Mouse (Mus musculus): ENCODE results near the gene Gdpd4. TPM values are rescaled to one million over a fixed set of nuclear protein-coding genes. Genes with fewer than 3 reads are reported as not detected.

The Gdpd4 gene
- polyA plus RNA-seq, 1 experiment: 15.4 TPM

DNA sequence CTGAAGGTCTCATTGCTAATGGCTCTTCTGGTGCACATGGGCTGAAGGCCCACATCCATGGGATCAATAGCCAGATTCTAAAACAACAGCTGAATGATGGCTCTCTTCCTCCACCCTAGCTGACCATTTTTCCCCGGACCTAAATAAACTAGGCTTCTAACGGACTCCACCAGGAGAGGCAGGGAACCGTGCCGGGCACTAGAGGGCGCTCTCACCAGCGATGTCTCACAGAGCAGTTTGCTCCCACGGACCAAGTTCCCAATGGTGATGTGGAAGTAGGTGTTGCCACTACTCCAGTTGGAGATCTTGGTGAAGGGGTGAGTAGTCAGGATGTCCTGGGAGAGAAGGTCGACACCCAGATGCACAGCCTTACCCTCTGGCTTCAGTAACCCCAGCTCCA is 132.2 kb downstream of the Gdpd4 start:
- H3K4me3 ChIP-seq (ENCODE audit: control insufficient read depth, low read depth, low read length): no peak overlapping the region
- H3K36me3 ChIP-seq (ENCODE audit: control insufficient read depth, insufficient read depth, low read length): no peaks in the 10 kb centered on the region
- TF ChIP-seq POLR2A (IDR thresholded peaks at IDR 0.05; ENCODE audit: control insufficient read depth, low read depth, low read length): no peak
- peak; percentile 77; the same call in 1 of the 2 replicates for TF ChIP-seq CTCF (IDR thresholded peaks at IDR 0.05; ENCODE audit: control insufficient read depth, insufficient read depth, insufficient replicate concordance, low read depth, low read length)
- no peak overlapping the region for H3K27ac ChIP-seq (ENCODE audit: control insufficient read depth, insufficient read depth, low read depth, low read length)
- no peaks in the 10 kb centered on the region for H3K4me1 ChIP-seq (ENCODE audit: control insufficient read depth, insufficient read depth, low read length)
- H3K27me3 ChIP-seq (ENCODE audit: control insufficient read depth, insufficient read depth, low read length): no peaks in the 10 kb centered on the region

DNA sequence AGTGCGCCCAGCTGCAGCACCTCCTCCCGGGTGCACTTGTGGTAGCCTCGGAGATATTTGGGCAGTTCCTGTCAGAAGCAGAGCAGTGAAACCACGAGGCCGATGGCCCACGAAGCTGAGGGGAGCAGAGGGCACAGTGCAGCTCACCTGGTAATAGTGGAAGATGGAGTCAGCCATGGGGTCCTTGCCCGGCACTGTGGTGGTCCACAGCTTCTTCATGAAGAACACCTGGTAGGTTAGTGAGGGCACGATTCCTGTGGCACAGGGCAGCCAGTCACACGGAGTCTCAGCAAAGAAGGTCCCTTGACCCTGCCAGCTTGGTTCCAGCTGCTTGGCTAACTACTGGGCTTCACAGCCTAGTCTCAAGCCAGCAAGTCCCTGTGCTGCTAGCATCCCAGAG is 134.7 kb downstream of the Gdpd4 start:
- H3K4me1 ChIP-seq (ENCODE audit: control insufficient read depth, insufficient read depth, low read length): no peaks in the 10 kb centered on the region
- no peaks in the 10 kb centered on the region for H3K27me3 ChIP-seq (ENCODE audit: control insufficient read depth, insufficient read depth, low read length)
- H3K4me3 ChIP-seq (ENCODE audit: control insufficient read depth, low read depth, low read length): no peak overlapping the region
- TF ChIP-seq POLR2A (IDR thresholded peaks at IDR 0.05; ENCODE audit: control insufficient read depth, low read depth, low read length): no peak
- no peak for TF ChIP-seq CTCF (IDR thresholded peaks at IDR 0.05; ENCODE audit: control insufficient read depth, insufficient read depth, insufficient replicate concordance, low read depth, low read length)
- no peak overlapping the region for H3K27ac ChIP-seq (ENCODE audit: control insufficient read depth, insufficient read depth, low read depth, low read length)
- no peaks in the 10 kb centered on the region for H3K36me3 ChIP-seq (ENCODE audit: control insufficient read depth, insufficient read depth, low read length)

DNA sequence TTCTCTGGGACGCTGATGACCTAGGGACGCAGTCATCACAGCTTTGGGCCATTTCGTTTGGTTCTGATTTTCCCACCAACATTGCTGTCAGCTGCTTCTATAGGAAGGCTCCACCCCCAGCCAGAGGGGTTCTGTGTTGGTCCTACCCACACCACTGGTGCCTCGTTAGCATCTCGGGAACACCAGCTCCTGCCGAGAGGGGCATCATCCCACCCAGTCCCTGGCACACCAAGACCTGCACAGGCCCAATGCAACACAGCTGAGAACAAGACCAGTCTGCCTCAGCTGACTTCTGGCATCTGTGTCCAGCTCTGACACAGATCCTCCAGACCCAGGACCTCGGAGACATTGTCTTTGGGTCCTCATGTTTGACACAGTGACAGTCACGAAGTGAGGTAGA is 135.2 kb downstream of the Gdpd4 start:
- H3K27ac ChIP-seq (ENCODE audit: control insufficient read depth, insufficient read depth, low read depth, low read length): no peak overlapping the region
- no peaks in the 10 kb centered on the region for H3K4me1 ChIP-seq (ENCODE audit: control insufficient read depth, insufficient read depth, low read length)
- no peaks in the 10 kb centered on the region for H3K27me3 ChIP-seq (ENCODE audit: control insufficient read depth, insufficient read depth, low read length)
- TF ChIP-seq POLR2A (IDR thresholded peaks at IDR 0.05; ENCODE audit: control insufficient read depth, low read depth, low read length) (no peak), CTCF (IDR thresholded peaks at IDR 0.05; ENCODE audit: control insufficient read depth, insufficient read depth, insufficient replicate concordance, low read depth, low read length) (no peak)
- no peak overlapping the region for H3K4me3 ChIP-seq (ENCODE audit: control insufficient read depth, low read depth, low read length)
- H3K36me3 ChIP-seq (ENCODE audit: control insufficient read depth, insufficient read depth, low read length): no peaks in the 10 kb centered on the region

DNA sequence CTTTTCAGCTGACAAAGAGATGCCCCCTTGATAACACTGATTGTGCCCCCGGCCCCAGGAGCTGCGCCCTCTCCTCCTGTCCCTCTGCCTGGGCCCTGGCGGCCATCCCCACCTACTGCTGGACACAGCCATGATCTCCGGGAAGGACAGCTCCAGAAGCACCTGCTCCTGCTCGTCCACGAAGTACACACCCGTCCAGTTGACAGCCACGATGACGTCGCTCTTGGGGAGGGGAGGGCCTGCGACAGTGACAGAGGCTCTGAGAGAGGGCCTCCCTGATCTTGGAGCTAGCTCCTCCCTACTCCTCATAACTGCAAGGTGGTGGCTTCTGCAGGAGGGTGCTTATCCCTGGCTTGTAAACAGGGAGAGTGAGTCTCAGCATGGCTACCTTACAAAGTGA is 146.5 kb downstream of the Gdpd4 start:
- no peak overlapping the region for H3K27ac ChIP-seq (ENCODE audit: control insufficient read depth, insufficient read depth, low read depth, low read length)
- no peak overlapping the region for H3K4me3 ChIP-seq (ENCODE audit: control insufficient read depth, low read depth, low read length)
- no peaks in the 10 kb centered on the region for H3K4me1 ChIP-seq (ENCODE audit: control insufficient read depth, insufficient read depth, low read length)
- no peaks in the 10 kb centered on the region for H3K27me3 ChIP-seq (ENCODE audit: control insufficient read depth, insufficient read depth, low read length)
- no peaks in the 10 kb centered on the region for H3K36me3 ChIP-seq (ENCODE audit: control insufficient read depth, insufficient read depth, low read length)
- TF ChIP-seq CTCF (IDR thresholded peaks at IDR 0.05; ENCODE audit: control insufficient read depth, insufficient read depth, insufficient replicate concordance, low read depth, low read length) (no peak), POLR2A (IDR thresholded peaks at IDR 0.05; ENCODE audit: control insufficient read depth, low read depth, low read length) (no peak)

DNA sequence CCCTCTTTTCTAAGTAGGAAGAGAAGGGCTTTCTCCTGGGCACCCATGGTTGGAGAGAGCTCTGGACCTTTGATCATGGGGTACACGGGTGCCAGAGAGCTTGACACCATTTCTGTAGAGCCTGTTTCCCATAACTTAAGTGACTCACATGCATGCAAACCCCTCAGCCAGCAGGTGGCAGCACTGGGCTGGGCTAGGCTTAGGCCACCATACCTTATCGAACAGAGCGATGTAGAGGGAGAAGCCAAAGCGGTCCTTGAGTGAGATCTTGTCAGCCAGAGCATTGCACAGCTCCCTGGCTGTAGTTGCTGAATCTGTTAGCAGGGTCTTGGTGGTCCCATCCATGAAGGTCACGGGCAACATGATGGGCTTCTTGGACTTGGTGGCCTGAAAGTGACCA is 151.9 kb downstream of the Gdpd4 start:
- Histone ChIP-seq H3K4me1 (ENCODE audit: control insufficient read depth, insufficient read depth, low read length) (no peaks in the 10 kb centered on the region; the same call in 1 of the 2 replicates), H3K27ac (ENCODE audit: control insufficient read depth, insufficient read depth, low read depth, low read length) (no peak overlapping the region), H3K27me3 (ENCODE audit: control insufficient read depth, insufficient read depth, low read length) (no peaks in the 10 kb centered on the region), H3K36me3 (ENCODE audit: control insufficient read depth, insufficient read depth, low read length) (no peaks in the 10 kb centered on the region), H3K4me3 (ENCODE audit: control insufficient read depth, low read depth, low read length) (no peak overlapping the region)
- TF ChIP-seq CTCF (IDR thresholded peaks at IDR 0.05; ENCODE audit: control insufficient read depth, insufficient read depth, insufficient replicate concordance, low read depth, low read length): peak; percentile 98
- no peak for TF ChIP-seq POLR2A (IDR thresholded peaks at IDR 0.05; ENCODE audit: control insufficient read depth, low read depth, low read length)

DNA sequence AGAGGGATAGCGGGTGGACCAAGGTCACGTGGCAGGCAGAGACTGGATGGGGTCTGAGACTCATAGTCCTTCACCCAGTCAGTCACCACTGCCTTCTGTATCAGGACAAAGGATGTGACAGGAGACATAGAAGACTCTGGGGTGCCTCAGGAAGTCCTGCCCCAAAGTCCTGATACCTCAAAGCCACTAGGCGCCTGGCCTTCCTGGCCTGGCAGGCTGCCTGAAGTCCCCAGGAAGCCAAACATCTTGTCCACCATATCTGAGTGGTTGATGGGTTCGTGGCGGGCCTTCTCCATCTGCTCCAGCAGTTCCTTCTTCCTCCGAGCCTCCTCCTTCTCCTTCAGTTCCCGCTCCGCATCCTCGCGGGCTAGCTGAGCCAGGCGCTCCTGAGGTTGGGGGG is 157.7 kb downstream of the Gdpd4 start:
- Histone ChIP-seq H3K4me3 (ENCODE audit: control insufficient read depth, low read depth, low read length) (no peak overlapping the region), H3K4me1 (ENCODE audit: control insufficient read depth, insufficient read depth, low read length) (no peaks in the 10 kb centered on the region)

DNA sequence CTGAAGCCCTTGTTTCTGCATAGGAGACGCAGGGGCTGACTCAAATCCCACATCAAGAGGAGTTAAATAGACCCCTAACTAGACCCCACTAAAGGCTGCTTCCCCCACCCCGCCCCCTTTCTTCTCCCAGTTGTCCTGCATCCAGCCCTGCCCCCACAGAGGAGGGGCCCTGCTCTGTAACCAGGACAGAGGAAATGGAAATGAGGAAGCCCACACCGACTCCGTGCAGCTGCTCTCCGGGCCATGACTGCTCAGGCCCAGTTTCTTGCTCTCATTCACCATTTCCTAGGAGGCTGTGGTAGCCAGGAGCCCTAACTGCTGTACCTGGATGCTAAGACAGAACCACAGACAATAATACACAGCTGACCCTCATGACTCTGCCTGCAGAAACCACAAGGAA is 162.6 kb downstream of the Gdpd4 start:
- TF ChIP-seq POLR2A (IDR thresholded peaks at IDR 0.05; ENCODE audit: control insufficient read depth, low read depth, low read length) (no peak), CTCF (IDR thresholded peaks at IDR 0.05; ENCODE audit: control insufficient read depth, insufficient read depth, insufficient replicate concordance, low read depth, low read length) (no peak)
- H3K4me1 ChIP-seq (ENCODE audit: control insufficient read depth, insufficient read depth, low read length): no peaks in the 10 kb centered on the region; the same call in 1 of the 2 replicates
- no peaks in the 10 kb centered on the region for H3K36me3 ChIP-seq (ENCODE audit: control insufficient read depth, insufficient read depth, low read length)
- H3K4me3 ChIP-seq (ENCODE audit: control insufficient read depth, low read depth, low read length): no peak overlapping the region
- no peak overlapping the region for H3K27ac ChIP-seq (ENCODE audit: control insufficient read depth, insufficient read depth, low read depth, low read length)
- H3K27me3 ChIP-seq (ENCODE audit: control insufficient read depth, insufficient read depth, low read length): no peaks in the 10 kb centered on the region

More for the DNA sequence above, 157.7 kb downstream of the Gdpd4 start:
- TF ChIP-seq CTCF (IDR thresholded peaks at IDR 0.05; ENCODE audit: control insufficient read depth, insufficient read depth, insufficient replicate concordance, low read depth, low read length) (no peak), POLR2A (IDR thresholded peaks at IDR 0.05; ENCODE audit: control insufficient read depth, low read depth, low read length) (no peak)
- Histone ChIP-seq H3K27ac (ENCODE audit: control insufficient read depth, insufficient read depth, low read depth, low read length) (no peak overlapping the region), H3K27me3 (ENCODE audit: control insufficient read depth, insufficient read depth, low read length) (no peaks in the 10 kb centered on the region), H3K36me3 (ENCODE audit: control insufficient read depth, insufficient read depth, low read length) (no peaks in the 10 kb centered on the region)
